Mouse (Mus musculus): ENCODE results near the gene Lingo1. TPM values are rescaled to one million over a fixed set of nuclear protein-coding genes. Genes with fewer than 3 reads are reported as not detected.

Gene Lingo1
- polyA plus RNA-seq, 1 experiment = 0.38 TPM

- TF ChIP-seq CTCF (IDR thresholded peaks at IDR 0.05; ENCODE audit: extremely low read depth, insufficient read length, insufficient replicate concordance, low read depth, low read length) (no peak), POLR2A (IDR thresholded peaks at IDR 0.05; ENCODE audit: low read depth, low read length) (no peak)
- Histone ChIP-seq H3K4me1 (ENCODE audit: control insufficient read depth, insufficient read depth, insufficient read length, low read length) (no peaks in the 10 kb centered on the region), H3K4me3 (ENCODE audit: low read depth, low read length) (no peak overlapping the region), H3K36me3 (ENCODE audit: control insufficient read depth, insufficient read depth, low read length) (no peaks in the 10 kb centered on the region), H3K27me3 (ENCODE audit: control insufficient read depth, insufficient read depth, low read length) (no peaks in the 10 kb centered on the region), H3K27ac (ENCODE audit: insufficient read depth, low read depth, low read length) (no peak overlapping the region)
- WGBS = 88% methylated on average over 22 of the region's 22 CpGs
These were observed 117.2 kb downstream of the Lingo1 start for GRCm38 (mm10) chr9:56678929-56679681.

- H3K27me3 ChIP-seq (ENCODE audit: control insufficient read depth, insufficient read depth, low read length) = no peaks in the 10 kb centered on the region; the same call in 1 of the 2 replicates
- H3K4me1 ChIP-seq (ENCODE audit: control insufficient read depth, insufficient read depth, insufficient read length, low read length) = no peaks in the 10 kb centered on the region
- 90% methylated on average over 7 of the region's 7 CpGs for WGBS
- no peak for TF ChIP-seq CTCF (IDR thresholded peaks at IDR 0.05; ENCODE audit: extremely low read depth, insufficient read length, insufficient replicate concordance, low read depth, low read length)
- no peak for TF ChIP-seq POLR2A (IDR thresholded peaks at IDR 0.05; ENCODE audit: low read depth, low read length)
- H3K36me3 ChIP-seq (ENCODE audit: control insufficient read depth, insufficient read depth, low read length) = no peaks in the 10 kb centered on the region
- no peak overlapping the region for H3K27ac ChIP-seq (ENCODE audit: insufficient read depth, low read depth, low read length)
- H3K4me3 ChIP-seq (ENCODE audit: low read depth, low read length) = no peak overlapping the region
These were observed 120.6 kb downstream of the Lingo1 start for GRCm38 (mm10) chr9:56675696-56676095.

- TF ChIP-seq CTCF (IDR thresholded peaks at IDR 0.05; ENCODE audit: extremely low read depth, insufficient read length, insufficient replicate concordance, low read depth, low read length) (no peak), POLR2A (IDR thresholded peaks at IDR 0.05; ENCODE audit: low read depth, low read length) (no peak)
- Histone ChIP-seq H3K4me1 (ENCODE audit: control insufficient read depth, insufficient read depth, insufficient read length, low read length) (no peaks in the 10 kb centered on the region), H3K36me3 (ENCODE audit: control insufficient read depth, insufficient read depth, low read length) (no peaks in the 10 kb centered on the region), H3K4me3 (ENCODE audit: low read depth, low read length) (no peak overlapping the region), H3K27ac (ENCODE audit: insufficient read depth, low read depth, low read length) (no peak overlapping the region), H3K27me3 (ENCODE audit: control insufficient read depth, insufficient read depth, low read length) (no peaks in the 10 kb centered on the region; the same call in 1 of the 2 replicates)
- WGBS = 41% methylated on average over 11 of the region's 11 CpGs
These were observed 126.6 kb downstream of the Lingo1 start for GRCm38 (mm10) chr9:56669605-56670221.

- Histone ChIP-seq H3K27ac (ENCODE audit: insufficient read depth, low read depth, low read length) (no peak overlapping the region), H3K36me3 (ENCODE audit: control insufficient read depth, insufficient read depth, low read length) (no peaks in the 10 kb centered on the region), H3K27me3 (ENCODE audit: control insufficient read depth, insufficient read depth, low read length) (no peaks in the 10 kb centered on the region), H3K4me3 (ENCODE audit: low read depth, low read length) (no peak overlapping the region), H3K4me1 (ENCODE audit: control insufficient read depth, insufficient read depth, insufficient read length, low read length) (no peaks in the 10 kb centered on the region)
- no peak for TF ChIP-seq POLR2A (IDR thresholded peaks at IDR 0.05; ENCODE audit: low read depth, low read length)
- no peak for TF ChIP-seq CTCF (IDR thresholded peaks at IDR 0.05; ENCODE audit: extremely low read depth, insufficient read length, insufficient replicate concordance, low read depth, low read length)
- 40% methylated on average over 5 of the region's 5 CpGs for WGBS
These were observed 132.1 kb downstream of the Lingo1 start for GRCm38 (mm10) chr9:56664136-56664535.

- TF ChIP-seq CTCF (IDR thresholded peaks at IDR 0.05; ENCODE audit: extremely low read depth, insufficient read length, insufficient replicate concordance, low read depth, low read length) (no peak), POLR2A (IDR thresholded peaks at IDR 0.05; ENCODE audit: low read depth, low read length) (no peak)
- 78% methylated on average over 7 of the region's 7 CpGs for whole genome bisulfite sequencing
- no peaks in the 10 kb centered on the region for H3K27me3 ChIP-seq (ENCODE audit: control insufficient read depth, insufficient read depth, low read length)
- no peaks in the 10 kb centered on the region for H3K4me1 ChIP-seq (ENCODE audit: control insufficient read depth, insufficient read depth, insufficient read length, low read length)
- H3K4me3 ChIP-seq (ENCODE audit: low read depth, low read length) = no peak overlapping the region
- H3K36me3 ChIP-seq (ENCODE audit: control insufficient read depth, insufficient read depth, low read length) = no peaks in the 10 kb centered on the region
- no peak overlapping the region for H3K27ac ChIP-seq (ENCODE audit: insufficient read depth, low read depth, low read length)
These were observed 133.3 kb downstream of the Lingo1 start for GRCm38 (mm10) chr9:56662946-56663345.

- H3K27ac ChIP-seq (ENCODE audit: insufficient read depth, low read depth, low read length) = no peak overlapping the region
- no peaks in the 10 kb centered on the region for H3K36me3 ChIP-seq (ENCODE audit: control insufficient read depth, insufficient read depth, low read length)
- 68% methylated on average over 3 of the region's 3 CpGs for WGBS
These were observed 133.9 kb downstream of the Lingo1 start for GRCm38 (mm10) chr9:56662405-56662804.

GRCm38 (mm10) chr9:56661217-56661840, 134.9 kb downstream of the Lingo1 start:
- TF ChIP-seq CTCF (IDR thresholded peaks at IDR 0.05; ENCODE audit: extremely low read depth, insufficient read length, insufficient replicate concordance, low read depth, low read length) (no peak), POLR2A (IDR thresholded peaks at IDR 0.05; ENCODE audit: low read depth, low read length) (no peak)
- WGBS = 71% methylated on average over 3 of the region's 3 CpGs
- H3K4me3 ChIP-seq (ENCODE audit: low read depth, low read length) = no peak overlapping the region

More at GRCm38 (mm10) chr9:56662405-56662804, 133.9 kb downstream of the Lingo1 start:
- no peaks in the 10 kb centered on the region for H3K27me3 ChIP-seq (ENCODE audit: control insufficient read depth, insufficient read depth, low read length)
- TF ChIP-seq POLR2A (IDR thresholded peaks at IDR 0.05; ENCODE audit: low read depth, low read length) = no peak
- TF ChIP-seq CTCF (IDR thresholded peaks at IDR 0.05; ENCODE audit: extremely low read depth, insufficient read length, insufficient replicate concordance, low read depth, low read length) = no peak
- H3K4me1 ChIP-seq (ENCODE audit: control insufficient read depth, insufficient read depth, insufficient read length, low read length) = no peaks in the 10 kb centered on the region
- H3K4me3 ChIP-seq (ENCODE audit: low read depth, low read length) = no peak overlapping the region

More at GRCm38 (mm10) chr9:56661217-56661840, 134.9 kb downstream of the Lingo1 start:
- Histone ChIP-seq H3K36me3 (ENCODE audit: control insufficient read depth, insufficient read depth, low read length) (no peaks in the 10 kb centered on the region), H3K4me1 (ENCODE audit: control insufficient read depth, insufficient read depth, insufficient read length, low read length) (no peaks in the 10 kb centered on the region), H3K27ac (ENCODE audit: insufficient read depth, low read depth, low read length) (no peak overlapping the region), H3K27me3 (ENCODE audit: control insufficient read depth, insufficient read depth, low read length) (no peaks in the 10 kb centered on the region)
